Mouse (Mus musculus) cerebellum, postnatal 36 days (tissue): ENCODE measurements around the gene Arl4a.

Source experiments
- DNase-seq, 2 experiments: peaks; one replicate each; pipeline ENCODE4 v3.0.0; 2021 to 2022; ENCODE audit warnings: mixed read lengths in 2 of 2

Gene Arl4a

GRCm38 (mm10) chr12:40037876-40038463 is at the start of gene Arl4a:
Arl4a (minus strand) TSS chr12:40038025.
- peak; percentile 76 to 79 for DNase-seq

GRCm38 (mm10) chr12:40085731-40086322 is 48.0 kb upstream of the Arl4a start:
- no peak for DNase-seq

GRCm38 (mm10) chr12:40082453-40083238 is 44.8 kb upstream of the Arl4a start:
- no peak for DNase-seq

- no peak for DNase-seq
These were observed 44.2 kb upstream of the Arl4a start for GRCm38 (mm10) chr12:40082048-40082447.

GRCm38 (mm10) chr12:40073660-40074059 is 35.8 kb upstream of the Arl4a start:
- DNase-seq: no peak

- no peak for DNase-seq
These were observed 9.2 kb upstream of the Arl4a start for GRCm38 (mm10) chr12:40047024-40047423.

GRCm38 (mm10) chr12:40043816-40044585 is 6.2 kb upstream of the Arl4a start:
- DNase-seq: no peak

GRCm38 (mm10) chr12:40040067-40040466 is 2.2 kb upstream of the Arl4a start:
- no peak for DNase-seq

GRCm38 (mm10) chr12:40037226-40037813 is 505 bp downstream of the Arl4a start:
- peak; percentile 94 to 98 for DNase-seq

- no peak for DNase-seq
These were observed 1.2 kb downstream of the Arl4a start for GRCm38 (mm10) chr12:40036666-40037065.

GRCm38 (mm10) chr12:40035506-40035905 is 2.3 kb downstream of the Arl4a start:
- no peak for DNase-seq

GRCm38 (mm10) chr12:40029201-40029600 is 8.6 kb downstream of the Arl4a start:
- no peak for DNase-seq

- no peak for DNase-seq
These were observed 10.0 kb downstream of the Arl4a start for GRCm38 (mm10) chr12:40027846-40028245.

GRCm38 (mm10) chr12:40027444-40027843 is 10.4 kb downstream of the Arl4a start:
- no peak for DNase-seq

- no peak for DNase-seq
These were observed 13.9 kb downstream of the Arl4a start for GRCm38 (mm10) chr12:40023918-40024317.

- DNase-seq: no peak
These were observed 14.7 kb downstream of the Arl4a start for GRCm38 (mm10) chr12:40023014-40023642.

- no peak for DNase-seq
These were observed 15.5 kb downstream of the Arl4a start for GRCm38 (mm10) chr12:40022344-40022743.

GRCm38 (mm10) chr12:40017955-40018505 is 19.8 kb downstream of the Arl4a start:
- DNase-seq: no peak

GRCm38 (mm10) chr12:40016648-40017460 is 21.0 kb downstream of the Arl4a start:
- DNase-seq: no peak

GRCm38 (mm10) chr12:40016068-40016467 is 21.8 kb downstream of the Arl4a start:
- no peak for DNase-seq

GRCm38 (mm10) chr12:40009866-40010265 is 28.0 kb downstream of the Arl4a start:
- no peak for DNase-seq
